Mouse (Mus musculus) midbrain, embryonic 16.5 days (tissue): ENCODE data around the gene Ttn. TPM values are rescaled to one million over a fixed set of nuclear protein-coding genes. Genes with fewer than 3 reads are reported as not detected.
"Not testable (repeated sequence)": the region's sequence is repeated elsewhere in the genome, so short reads cannot be mapped to it uniquely, and the experiment has no call there.

Experiments
- ATAC-seq: fragments of 200-750 bp; cut with Nextera tagmentation; 2 replicates; pipeline ENCODE4 v1.8.0; 2017; ENCODE audit warnings: moderate TSS enrichment
- H3K27ac ChIP-seq: fragments of 300-500 bp; sonication (generic); 2 replicates; pipeline ENCODE4 v1.5.1; 2014; ENCODE audit warnings: mild to moderate bottlenecking, low read length, mixed read lengths
- H3K27me3 ChIP-seq: fragments of 300-500 bp; sonication (generic); 2 replicates; pipeline ENCODE4 v1.6.1; 2014; ENCODE audit warnings: low read depth, low read length, mixed read lengths; ENCODE audit not compliant: control insufficient read depth, insufficient read depth
- H3K36me3 ChIP-seq: fragments of 300-500 bp; sonication (generic); 2 replicates; pipeline ENCODE4 v1.6.1; 2014; ENCODE audit warnings: mild to moderate bottlenecking, low read length, moderate library complexity, mixed read lengths; ENCODE audit not compliant: control insufficient read depth, insufficient read depth
- H3K4me1 ChIP-seq: fragments of 300-500 bp; sonication (generic); 2 replicates; pipeline ENCODE4 v1.6.1; 2014; ENCODE audit warnings: mild to moderate bottlenecking, low read length, mixed read lengths; ENCODE audit not compliant: control insufficient read depth, insufficient read depth
- H3K4me2 ChIP-seq: fragments of 300-500 bp; sonication (generic); 2 replicates; pipeline ENCODE4 v1.6.1; 2014; ENCODE audit warnings: mild to moderate bottlenecking, low read length, mixed read lengths
- H3K4me3 ChIP-seq: fragments of 300-500 bp; sonication (generic); 2 replicates; pipeline ENCODE4 v1.5.1; 2014; ENCODE audit warnings: low read depth, mild to moderate bottlenecking, low read length, moderate library complexity, mixed read lengths
- H3K9ac ChIP-seq: fragments of 300-500 bp; sonication (generic); 2 replicates; pipeline ENCODE4 v1.6.1; 2014; ENCODE audit warnings: low read depth, low read length, mixed read lengths
- H3K9me3 ChIP-seq: fragments of 300-500 bp; sonication (generic); replicated peaks from 2 replicates; pipeline ENCODE4 v1.6.1; 2014; ENCODE audit warnings: mild to moderate bottlenecking, low read length, mixed read lengths; ENCODE audit not compliant: control insufficient read depth, poor library complexity, severe bottlenecking
- WGBS: fragments of 180-500 bp; shearing (Covaris S2); extraction: QIAGEN DNeasy Blood & Tissue Kit; methylation state at CpG from one replicate; pipeline ENCODE4 v1.1.7; 2014; 5-methylcytosine and 5-hydroxymethylcytosine counted together
- polyA plus RNA-seq: library from polyadenylated mRNA; unstranded; fragments of >200 nt; fragmentation: Nextera tagmentation; extraction: Ambion mirVana; gene quantifications from 2 replicates; pipeline ENCODE4 v1.2.1, GENCODE M21; 2015

The Ttn gene
- 0.21 and 0.42 TPM in 2 replicates for polyA plus RNA-seq

DNA sequence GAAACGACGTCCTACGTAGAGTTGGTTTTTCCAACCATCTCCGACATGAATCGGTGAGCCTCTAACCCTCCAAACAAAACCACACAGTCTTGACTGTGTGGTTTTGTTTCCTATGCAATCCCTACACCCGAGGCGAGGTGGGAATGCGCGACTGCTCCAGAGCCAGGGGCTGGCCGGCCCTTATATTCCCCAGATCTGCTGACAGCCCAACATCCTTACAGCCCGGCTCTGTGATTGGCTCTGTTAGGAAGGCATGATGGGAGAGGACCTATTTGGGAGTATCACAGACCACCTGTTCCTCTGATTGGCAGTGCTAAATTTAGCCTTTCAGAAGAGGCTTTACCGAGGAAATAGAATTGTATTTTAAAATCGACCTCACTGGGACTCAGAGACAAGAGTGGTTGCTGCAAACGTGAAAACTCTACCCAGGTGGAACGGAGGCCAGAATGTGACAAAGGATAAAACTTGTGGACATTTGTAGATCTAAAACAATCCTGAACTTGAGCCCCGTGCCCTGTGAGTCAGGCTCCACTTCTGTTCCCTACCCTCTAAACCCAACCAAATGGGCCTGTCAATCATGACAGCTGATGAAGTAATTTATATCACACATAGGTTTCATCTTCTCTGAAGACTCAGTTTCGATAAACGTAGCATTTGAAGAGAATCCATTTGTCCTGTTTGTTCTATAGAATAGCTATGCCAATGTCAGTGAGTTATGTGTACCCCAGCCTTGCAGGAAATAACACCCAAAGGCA, at the start of gene Ttn:
TSS of gene Ttn (minus strand) at position 157 of the 755 bp plus-strand sequence.
- 85% methylated on average over 18 of the region's 18 CpGs for WGBS
- Histone ChIP-seq H3K9ac (no peak within 1 kb of the TSS), H3K9me3 (no peaks in the 10 kb centered on the region), H3K27ac (no peak within 1 kb of the TSS), H3K27me3 (no peaks in the 10 kb centered on the region), H3K4me3 (no peak within 1 kb of the TSS), H3K4me1 (no peaks in the 10 kb centered on the region), H3K4me2 (no peak within 1 kb of the TSS), H3K36me3 (no peaks in the 10 kb centered on the region)
- ATAC-seq: no peak

DNA sequence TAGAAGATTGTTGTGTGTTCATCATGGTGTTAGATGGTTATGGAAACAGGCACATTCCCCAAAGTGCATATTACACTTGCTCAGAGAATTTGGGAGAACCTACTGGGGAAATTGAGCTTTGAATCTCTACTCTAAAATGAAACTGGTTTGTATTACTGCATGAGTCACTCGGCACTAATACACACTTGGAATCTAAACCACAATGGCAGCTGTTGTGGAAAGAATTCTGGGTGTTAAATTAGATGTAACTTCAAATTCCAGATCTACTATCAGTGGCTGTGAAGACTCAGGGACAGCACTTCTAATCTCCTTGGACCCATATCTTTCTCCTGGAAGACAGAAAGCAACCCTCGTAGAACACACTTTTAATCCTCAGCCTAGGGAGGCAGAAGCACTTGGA, 38.3 kb upstream of the Ttn start:
- H3K27ac ChIP-seq: no peak overlapping the region
- no peak overlapping the region for H3K4me3 ChIP-seq
- H3K36me3 ChIP-seq: no peaks in the 10 kb centered on the region
- ATAC-seq: no peak
- H3K9me3 ChIP-seq: no peaks in the 10 kb centered on the region
- no peak overlapping the region for H3K9ac ChIP-seq
- WGBS: 85% methylated on average over 2 of the region's 2 CpGs
- no peaks in the 10 kb centered on the region for H3K27me3 ChIP-seq
- no peaks in the 10 kb centered on the region for H3K4me1 ChIP-seq
- no peak overlapping the region for H3K4me2 ChIP-seq

DNA sequence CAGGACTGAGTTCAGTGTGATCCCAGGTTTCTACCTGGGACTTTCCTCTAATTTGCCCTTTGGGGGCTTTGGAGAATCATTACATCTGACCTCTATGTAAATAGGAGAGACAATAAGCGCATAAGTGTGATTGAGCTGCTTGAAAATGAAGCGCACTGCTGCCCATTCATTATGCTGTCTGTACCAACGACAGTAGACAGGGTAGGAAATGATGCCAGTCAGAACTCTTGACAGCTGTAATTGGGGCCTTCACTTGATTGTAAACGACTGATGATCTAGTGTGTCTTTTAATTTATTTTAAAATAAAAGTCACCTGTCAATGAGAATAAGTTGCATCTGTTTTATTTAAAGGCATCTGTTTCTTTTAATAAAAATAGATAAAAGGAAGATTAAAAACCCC, 35.4 kb upstream of the Ttn start:
- H3K4me3 ChIP-seq: no peak overlapping the region
- no peaks in the 10 kb centered on the region for H3K27me3 ChIP-seq
- H3K4me1 ChIP-seq: no peaks in the 10 kb centered on the region
- H3K9me3 ChIP-seq: no peaks in the 10 kb centered on the region
- H3K9ac ChIP-seq: no peak overlapping the region
- no peak for ATAC-seq
- no peaks in the 10 kb centered on the region for H3K36me3 ChIP-seq
- WGBS: 71% methylated on average over 4 of the region's 4 CpGs
- H3K4me2 ChIP-seq: no peak overlapping the region
- H3K27ac ChIP-seq: no peak overlapping the region

DNA sequence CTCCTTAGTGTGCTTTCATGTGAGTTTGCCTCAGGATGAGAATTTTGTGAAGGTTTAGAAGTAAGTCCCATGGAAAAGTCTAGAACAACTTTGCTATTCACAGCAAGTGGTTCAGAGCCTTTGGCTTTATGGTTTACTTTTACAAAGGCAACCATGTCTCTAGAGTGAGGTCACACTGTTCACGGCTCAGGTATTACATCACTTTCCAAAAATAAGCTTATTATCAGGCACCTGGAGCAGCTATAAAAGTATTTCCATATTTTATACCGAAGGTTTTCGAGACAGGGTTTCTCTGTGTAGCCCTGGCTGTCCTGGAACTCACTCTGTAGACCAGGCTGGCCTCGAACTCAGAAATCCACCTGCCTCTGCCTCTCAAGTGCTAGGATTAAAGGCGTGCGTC, 31.1 kb upstream of the Ttn start:
- H3K36me3 ChIP-seq, H3K4me1 ChIP-seq: not testable (repeated sequence)
- 92% methylated on average over 6 of the region's 6 CpGs for WGBS

DNA sequence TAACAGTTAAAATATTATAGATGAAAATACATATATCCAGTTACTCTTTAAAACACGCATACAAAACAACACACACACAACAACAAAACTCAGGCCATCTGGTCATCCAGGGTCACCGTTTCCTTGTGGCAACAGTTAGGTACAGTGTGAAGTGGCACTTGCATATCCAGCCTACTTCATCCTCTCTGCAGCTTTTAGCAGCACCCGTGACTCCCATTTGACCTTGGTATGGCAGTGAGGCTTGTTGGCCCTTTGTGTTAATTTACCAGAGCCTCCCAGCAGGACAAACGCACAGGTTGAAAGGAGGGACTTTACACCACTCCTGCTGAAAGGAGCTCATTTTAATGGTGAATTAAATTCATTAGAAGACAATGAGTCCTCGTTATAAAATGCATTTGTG, 29.6 kb upstream of the Ttn start:
- Histone ChIP-seq H3K4me3 (no peak overlapping the region), H3K9ac (no peak overlapping the region), H3K27me3 (no peaks in the 10 kb centered on the region), H3K4me1 (no peaks in the 10 kb centered on the region), H3K27ac (no peak overlapping the region), H3K4me2 (no peak overlapping the region), H3K9me3 (no peaks in the 10 kb centered on the region), H3K36me3 (no peaks in the 10 kb centered on the region)
- ATAC-seq: no peak
- WGBS: 65% methylated on average over 5 of the region's 5 CpGs

More for the DNA sequence above, 31.1 kb upstream of the Ttn start:
- not testable (repeated sequence) for H3K9ac ChIP-seq, H3K27ac ChIP-seq, H3K4me2 ChIP-seq, ATAC-seq, H3K9me3 ChIP-seq, H3K27me3 ChIP-seq, H3K4me3 ChIP-seq

DNA sequence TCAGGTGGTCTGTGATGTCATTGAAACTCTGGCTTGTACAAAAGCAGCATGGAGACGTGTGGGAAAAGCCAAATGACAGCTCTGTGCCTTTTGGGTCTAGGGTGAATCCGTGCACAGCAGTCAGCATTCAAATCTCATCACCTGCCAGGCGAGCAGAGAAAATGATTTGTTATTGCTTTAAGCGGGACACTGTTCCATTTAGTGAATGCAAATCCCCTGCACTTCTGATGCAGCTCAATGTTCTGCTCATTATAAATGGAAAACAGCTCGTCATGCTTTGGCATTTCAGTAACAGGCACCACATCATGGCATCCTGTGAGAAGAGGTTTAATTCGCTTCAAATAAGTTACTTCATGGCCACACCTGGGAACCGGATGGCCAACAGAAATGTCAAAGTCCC, 24.7 kb upstream of the Ttn start:
- Histone ChIP-seq H3K4me2 (no peak overlapping the region), H3K4me1 (no peaks in the 10 kb centered on the region), H3K9me3 (no peaks in the 10 kb centered on the region), H3K9ac (no peak overlapping the region), H3K27ac (0 out of 2 replicates have a peak overlapping the region, but pooled peaks have one; percentile 6), H3K27me3 (no peaks in the 10 kb centered on the region), H3K36me3 (no peaks in the 10 kb centered on the region), H3K4me3 (no peak overlapping the region)
- WGBS: 41% methylated on average over 7 of the region's 7 CpGs
- peak; percentile 70 for ATAC-seq

DNA sequence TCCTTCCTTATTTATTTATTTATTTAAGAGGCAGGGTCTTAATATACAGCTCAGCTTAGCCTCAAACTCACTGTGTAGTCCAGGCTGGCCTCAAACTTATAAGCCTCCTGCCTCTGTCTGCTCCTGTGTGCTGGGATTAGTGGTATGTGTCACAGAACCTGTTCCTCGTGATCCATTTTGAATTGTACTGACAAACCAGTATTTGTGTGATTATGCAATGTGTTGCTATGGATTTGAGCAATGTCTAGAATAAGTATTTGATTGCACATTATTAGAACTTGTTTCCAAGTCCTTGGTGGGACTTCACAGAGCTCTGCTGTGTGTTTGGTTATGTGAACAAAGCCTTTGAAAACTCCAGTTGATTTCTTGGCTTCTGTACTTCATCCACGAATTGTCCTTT, 20.8 kb upstream of the Ttn start:
- no peaks in the 10 kb centered on the region for H3K9me3 ChIP-seq
- H3K36me3 ChIP-seq: no peaks in the 10 kb centered on the region
- no peak overlapping the region for H3K27ac ChIP-seq
- no peak overlapping the region for H3K4me2 ChIP-seq
- H3K9ac ChIP-seq: no peak overlapping the region
- ATAC-seq: no peak
- no peaks in the 10 kb centered on the region for H3K4me1 ChIP-seq
- H3K4me3 ChIP-seq: no peak overlapping the region
- H3K27me3 ChIP-seq: no peaks in the 10 kb centered on the region
- 53% methylated on average over 2 of the region's 2 CpGs for WGBS

DNA sequence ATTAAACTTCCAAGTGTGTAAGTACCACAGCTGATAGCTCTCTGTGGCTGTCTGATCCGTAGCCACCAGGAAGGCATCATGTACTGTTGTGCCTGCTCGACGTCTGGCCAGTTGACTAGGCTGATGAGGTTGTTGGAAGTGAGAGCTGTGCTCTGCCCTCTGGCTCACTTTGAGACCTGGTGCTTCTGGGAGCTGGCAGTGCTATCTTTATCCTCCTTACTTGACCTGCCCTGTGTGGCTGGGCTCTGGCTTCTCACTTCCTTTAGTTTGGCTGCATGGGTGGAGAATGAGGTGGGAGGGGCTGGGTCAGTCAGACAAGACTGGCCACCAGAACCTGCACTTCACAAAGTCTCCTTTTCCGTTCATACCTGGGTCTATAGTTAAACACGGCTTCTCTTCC, 16.0 kb upstream of the Ttn start:
- Histone ChIP-seq H3K36me3 (no peaks in the 10 kb centered on the region), H3K9me3 (no peaks in the 10 kb centered on the region), H3K9ac (no peak overlapping the region), H3K27me3 (no peaks in the 10 kb centered on the region), H3K4me1 (no peaks in the 10 kb centered on the region), H3K27ac (no peak overlapping the region), H3K4me3 (no peak overlapping the region), H3K4me2 (no peak overlapping the region)
- 74% methylated on average over 5 of the region's 5 CpGs for WGBS
- ATAC-seq: no peak

DNA sequence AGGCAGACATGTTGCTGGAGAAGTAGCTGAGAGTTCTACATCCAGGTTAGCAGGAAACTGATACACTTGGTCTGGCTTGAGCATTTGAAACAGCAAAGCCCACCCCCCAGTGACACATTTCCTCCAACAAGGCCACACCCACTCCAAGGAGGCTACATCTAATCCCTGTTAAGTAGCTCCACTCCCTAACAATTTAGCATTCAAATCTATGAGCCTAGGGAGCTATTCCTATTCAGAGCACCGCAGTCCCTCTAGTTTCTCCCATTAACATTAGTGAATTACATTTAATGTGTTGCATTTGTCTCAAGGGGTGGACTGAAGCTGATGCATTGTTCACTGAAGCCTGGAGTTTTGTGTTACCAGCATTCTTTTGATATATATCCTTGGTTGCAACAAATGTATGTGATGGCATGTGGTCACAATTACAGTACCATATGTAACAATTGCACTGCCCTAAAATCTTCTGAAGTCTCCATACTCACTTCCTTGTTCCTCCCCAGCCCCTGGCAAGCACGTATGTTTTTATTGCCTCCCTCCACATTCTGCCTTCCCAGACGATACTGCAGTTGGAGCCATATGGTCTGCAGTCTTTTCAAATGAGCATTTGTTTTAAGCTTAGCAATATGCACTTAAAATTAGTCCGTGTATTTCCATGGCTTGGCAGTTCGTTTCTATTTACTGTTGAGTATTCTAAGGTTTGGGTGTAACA, 10.3 kb upstream of the Ttn start:
- no peak overlapping the region for H3K27ac ChIP-seq
- no peaks in the 10 kb centered on the region for H3K4me1 ChIP-seq
- H3K27me3 ChIP-seq: no peaks in the 10 kb centered on the region
- no peak overlapping the region for H3K9ac ChIP-seq
- H3K36me3 ChIP-seq: no peaks in the 10 kb centered on the region
- WGBS: 84% methylated on average over 5 of the region's 5 CpGs
- no peak for ATAC-seq
- H3K9me3 ChIP-seq: no peaks in the 10 kb centered on the region
- no peak overlapping the region for H3K4me2 ChIP-seq
- no peak overlapping the region for H3K4me3 ChIP-seq
